ENCODE assay signal across 27 mouse cellular contexts in the genomic region with DNA sequence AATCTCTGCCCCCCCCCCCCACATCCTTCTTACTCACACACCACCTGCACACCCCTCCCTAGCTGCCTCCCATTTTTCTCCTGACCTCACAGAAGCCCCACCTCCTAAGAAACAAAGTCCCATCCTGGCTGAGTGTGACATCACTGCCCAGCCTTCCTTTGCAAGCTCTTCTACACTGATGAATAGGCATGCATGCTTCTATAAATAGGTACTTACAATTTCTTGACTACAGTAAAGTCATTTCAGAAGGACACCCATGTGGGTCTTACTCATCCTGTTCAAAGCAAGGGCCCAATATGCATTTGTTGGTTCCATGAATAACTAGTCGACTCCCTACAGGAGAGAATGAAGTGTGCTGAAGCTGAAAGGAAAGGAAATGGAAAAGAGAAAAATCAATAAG. TPM values are rescaled to one million over a fixed set of nuclear protein-coding genes. Genes with fewer than 3 reads are reported as not detected.
"Had no signal": no experiment of that assay in that cellular context is flagged by ENCODE, and none has a peak within 500 bp of the region (broad histone marks: within the 10 kb centered on the region; RNA-seq: fewer than 3 reads in every experiment).

No protein-coding gene starts in this region.

- H3K9ac ChIP-seq: heart, embryonic 12.5 days; hindbrain, embryonic 13.5 days; hindbrain, embryonic 15.5 days; limb, embryonic 13.5 days; limb, embryonic 15.5 days; liver, embryonic 12.5 days; liver, embryonic 14.5 days had no signal

- H3K27me3 ChIP-seq: heart, embryonic 12.5 days; hindbrain, embryonic 13.5 days; hindbrain, embryonic 15.5 days; limb, embryonic 13.5 days; limb, embryonic 15.5 days; liver, embryonic 12.5 days had no signal

- H3K27ac ChIP-seq: heart, embryonic 10.5 days; hindbrain, embryonic 13.5 days; hindbrain, embryonic 15.5 days; hindbrain, postnatal 0 days; layer of hippocampus, adult 2 months; left cerebral cortex, adult 2 months; limb, embryonic 13.5 days; limb, embryonic 15.5 days; liver, embryonic 12.5 days; liver, embryonic 14.5 days had no signal

- H3K4me2 ChIP-seq: heart, embryonic 12.5 days; hindbrain, embryonic 13.5 days; hindbrain, embryonic 15.5 days; limb, embryonic 13.5 days; limb, embryonic 15.5 days; liver, embryonic 12.5 days had no signal

- DNase-seq: gastrocnemius, postnatal 25 days; heart, adult 18-20 months; heart, postnatal 14 days; heart, postnatal 36 days; kidney, adult 18-20 months; kidney, adult 8-10 months; kidney, postnatal 10 days; kidney, postnatal 25 days; kidney, postnatal 4 days; left cerebral cortex, postnatal 4 days had no signal

- H3K36me3 ChIP-seq: heart, embryonic 10.5 days; heart, embryonic 12.5 days; hindbrain, embryonic 13.5 days; hindbrain, embryonic 15.5 days; limb, embryonic 13.5 days; limb, embryonic 15.5 days; liver, embryonic 12.5 days had no signal

- H3K9me3 ChIP-seq: heart, embryonic 10.5 days; heart, embryonic 12.5 days; hindbrain, embryonic 13.5 days; hindbrain, embryonic 15.5 days; limb, embryonic 13.5 days; limb, embryonic 15.5 days; liver, embryonic 12.5 days had no signal

- H3K4me3 ChIP-seq: heart, embryonic 10.5 days; heart, embryonic 12.5 days; hindbrain, embryonic 13.5 days; hindbrain, embryonic 15.5 days; layer of hippocampus, adult 2 months; left cerebral cortex, adult 2 months; limb, embryonic 13.5 days; limb, embryonic 15.5 days; liver, embryonic 12.5 days had no signal

- H3K4me1 ChIP-seq: heart, embryonic 10.5 days; heart, embryonic 12.5 days; hindbrain, embryonic 13.5 days; hindbrain, embryonic 15.5 days; liver, embryonic 12.5 days had no signal

- ATAC-seq: hindbrain, postnatal 0 days; liver, embryonic 12.5 days had no signal

RNA-seq across cellular contexts. Expression of gene Atp10b, which starts 5.5 kb away (rescaled TPM):
- total RNA-seq: gastrocnemius, adult 18-20 months; gastrocnemius, adult 8-10 months; gastrocnemius, postnatal 25 days; granulocyte monocyte progenitor cell, adult 5-6 weeks; heart, postnatal 36 days; hematopoietic stem cell, adult 5-6 weeks; liver, adult 2 months had no signal
- polyA plus RNA-seq: heart, embryonic 14.5 days; liver, adult 2 months; liver, embryonic 12.5 days; liver, embryonic 14.5 days had no signal
